Mouse (Mus musculus): Measurements from ENCODE around the gene Endog. TPM values are rescaled to one million over a fixed set of nuclear protein-coding genes. Genes with fewer than 3 reads are reported as not detected.
"Not testable (repeated sequence)": the region's sequence is repeated elsewhere in the genome, so short reads cannot be mapped to it uniquely, and the experiment has no call there.

Gene Endog
- 4.6 and 8.6 TPM in 2 replicates for polyA plus RNA-seq (2011; ENCODE audit: insufficient read depth, insufficient read length, low replicate concordance, missing spikeins)

DNA sequence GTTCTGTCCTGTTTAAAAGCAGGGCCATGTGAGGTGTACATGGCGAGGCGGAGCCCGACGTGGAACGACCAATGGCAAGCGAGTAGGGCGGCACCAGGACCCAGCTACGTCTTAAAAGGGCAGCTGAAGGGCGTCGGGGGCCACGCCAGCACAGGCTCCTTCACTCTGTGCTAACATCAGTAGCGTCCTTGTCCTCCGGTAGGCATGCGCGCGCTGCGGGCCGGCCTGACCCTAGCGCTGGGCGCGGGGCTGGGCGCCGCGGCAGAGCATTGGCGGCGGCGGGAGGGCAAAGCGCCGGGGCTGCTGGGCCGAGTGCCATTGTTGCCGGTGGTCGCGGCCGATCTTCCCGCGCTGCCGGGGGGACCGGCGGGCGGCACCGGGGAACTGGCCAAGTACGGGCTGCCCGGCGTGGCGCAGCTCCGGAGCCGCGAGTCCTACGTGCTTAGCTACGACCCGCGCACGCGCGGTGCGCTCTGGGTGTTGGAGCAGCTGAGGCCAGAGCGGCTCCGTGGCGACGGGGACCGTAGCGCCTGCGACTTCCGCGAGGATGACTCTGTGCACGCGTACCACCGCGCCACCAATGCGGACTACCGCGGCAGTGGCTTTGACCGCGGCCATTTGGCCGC lies at the start of gene Endog:
Gene Endog (plus strand): TSS at position 123 of the 626 bp plus-strand sequence.
- WGBS = under 1% methylated on average over 75 of the region's 75 CpGs
- Histone ChIP-seq H3K27ac (ENCODE audit: control insufficient read depth, insufficient read depth, low read depth, low read length, poor library complexity) (peak within 1 kb of the TSS; percentile 70), H3K4me1 (ENCODE audit: control insufficient read depth, insufficient read depth, low read length) (no peaks in the 10 kb centered on the region; the same call in 1 of the 2 replicates), H3K4me3 (replicated peaks; ENCODE audit: control insufficient read depth, low read depth, low read length) (peak within 1 kb of the TSS; percentile 82)
- TF ChIP-seq POLR2A (IDR thresholded peaks at IDR 0.05; ENCODE audit: borderline replicate concordance, control insufficient read depth, low read depth, low read length) (peak; percentile 66; the same call in 1 of the 2 replicates), CTCF (IDR thresholded peaks at IDR 0.05; ENCODE audit: control insufficient read depth, insufficient read depth, low read length) (no peak)

GRCm38 (mm10) chr2:30122766-30123165 lies 48.5 kb upstream of the Endog start:
- peaks cover 2% of the 10 kb centered on the region for H3K4me1 ChIP-seq (ENCODE audit: control insufficient read depth, insufficient read depth, low read length)
- TF ChIP-seq CTCF (IDR thresholded peaks at IDR 0.05; ENCODE audit: control insufficient read depth, insufficient read depth, low read length) (no peak), POLR2A (IDR thresholded peaks at IDR 0.05; ENCODE audit: borderline replicate concordance, control insufficient read depth, low read depth, low read length) (no peak)
- 87% methylated on average over 5 of the region's 5 CpGs for WGBS
- no peak overlapping the region for H3K4me3 ChIP-seq (replicated peaks; ENCODE audit: control insufficient read depth, low read depth, low read length)
- H3K27ac ChIP-seq (ENCODE audit: control insufficient read depth, insufficient read depth, low read depth, low read length, poor library complexity) = no peak overlapping the region

DNA sequence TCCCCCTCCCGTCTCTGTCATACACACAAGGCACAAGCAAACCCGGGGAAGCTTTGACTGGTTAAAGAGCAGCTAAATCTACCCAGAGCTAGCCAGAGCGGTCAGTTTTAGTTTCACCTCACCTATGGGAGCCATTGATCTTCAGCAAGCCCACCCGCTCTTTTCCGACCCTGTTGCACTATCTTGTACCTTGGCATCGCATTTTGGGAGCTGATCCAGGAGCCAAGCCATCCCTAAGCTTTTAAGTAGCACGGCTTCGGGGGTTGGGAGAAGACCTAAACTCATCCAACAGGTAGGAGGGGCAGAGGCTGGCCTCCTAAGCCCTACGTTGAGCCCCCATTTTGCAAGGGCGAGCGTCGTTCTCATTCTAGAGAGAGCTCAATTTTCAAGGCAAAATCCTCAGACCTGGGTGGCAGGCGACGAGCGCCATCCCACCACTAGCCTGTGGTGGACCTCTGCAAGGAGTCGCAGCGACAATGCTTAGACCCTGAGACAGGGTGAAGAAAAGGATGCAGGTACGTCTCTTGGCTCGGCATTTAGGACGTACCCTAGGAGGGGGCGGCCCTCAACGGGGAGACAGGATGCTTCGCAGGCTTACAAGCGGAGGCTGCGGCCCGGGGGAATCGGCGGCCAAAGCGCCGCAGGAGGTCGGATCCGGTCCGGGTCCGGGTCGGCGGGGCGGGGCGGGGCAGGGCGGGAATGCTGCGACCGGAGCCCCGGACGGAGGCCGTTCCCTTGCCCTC lies 47.4 kb upstream of the Endog start:
- Histone ChIP-seq H3K4me1 (ENCODE audit: control insufficient read depth, insufficient read depth, low read length) (peaks cover 2% of the 10 kb centered on the region), H3K4me3 (replicated peaks; ENCODE audit: control insufficient read depth, low read depth, low read length) (peak overlapping the region; percentile 68), H3K27ac (ENCODE audit: control insufficient read depth, insufficient read depth, low read depth, low read length, poor library complexity) (peak overlapping the region; percentile 76; the same call in 1 of the 2 replicates)
- TF ChIP-seq POLR2A (IDR thresholded peaks at IDR 0.05; ENCODE audit: borderline replicate concordance, control insufficient read depth, low read depth, low read length) (no peak), CTCF (IDR thresholded peaks at IDR 0.05; ENCODE audit: control insufficient read depth, insufficient read depth, low read length) (no peak)
- 1% methylated on average over 44 of the region's 44 CpGs for WGBS

DNA sequence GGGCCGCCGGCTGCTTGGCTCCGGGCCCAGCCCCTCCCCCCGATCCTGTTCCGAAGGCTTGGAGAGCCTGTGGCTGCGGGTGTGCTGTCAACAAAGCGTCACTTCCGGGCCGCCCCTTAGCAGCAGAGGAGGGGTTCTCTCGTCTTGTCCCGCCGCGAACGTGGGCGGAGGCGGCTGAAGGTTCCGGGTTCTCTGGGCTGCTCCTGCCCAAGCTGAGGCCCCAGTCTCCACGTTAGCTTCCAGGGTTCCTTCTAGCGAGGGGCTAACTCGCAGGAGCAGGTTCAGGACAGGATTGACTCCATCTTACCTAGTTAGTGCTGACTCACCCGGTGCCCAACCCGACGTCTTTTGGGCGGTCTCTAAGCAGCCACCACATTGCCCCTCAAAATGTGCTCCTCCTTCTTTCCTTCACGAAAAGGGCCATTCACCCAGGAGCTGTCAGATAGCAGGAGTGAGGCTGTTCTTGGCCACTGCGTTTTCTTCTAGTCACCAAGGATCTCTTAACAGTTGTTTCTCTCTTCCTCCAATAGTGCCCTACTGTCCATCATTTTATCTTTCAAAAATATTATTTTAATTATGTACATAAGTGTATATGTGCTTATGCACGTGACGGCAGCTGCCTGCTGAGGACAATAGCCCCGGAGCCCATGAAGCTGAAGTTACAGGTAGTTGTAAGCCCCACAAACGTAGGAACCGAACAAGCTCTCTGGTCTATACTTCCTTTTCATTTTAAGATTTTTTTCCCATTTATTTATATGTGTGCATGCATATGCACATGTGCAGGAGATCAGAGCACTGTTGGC lies 46.6 kb upstream of the Endog start, which contains the start of gene Zer1:
Gene Zer1 (minus strand): TSS at position 114 of the 803 bp plus-strand sequence.
- 11% methylated on average over 31 of the region's 31 CpGs for WGBS
- H3K4me3 ChIP-seq (replicated peaks; ENCODE audit: control insufficient read depth, low read depth, low read length) = peak within 1 kb of the TSS; percentile 68
- TF ChIP-seq POLR2A (IDR thresholded peaks at IDR 0.05; ENCODE audit: borderline replicate concordance, control insufficient read depth, low read depth, low read length) (peak; percentile 90; the same call in 1 of the 2 replicates), CTCF (IDR thresholded peaks at IDR 0.05; ENCODE audit: control insufficient read depth, insufficient read depth, low read length) (no peak)
- peak within 1 kb of the TSS; percentile 76 for H3K27ac ChIP-seq (ENCODE audit: control insufficient read depth, insufficient read depth, low read depth, low read length, poor library complexity)
- H3K4me1 ChIP-seq (ENCODE audit: control insufficient read depth, insufficient read depth, low read length) = peaks cover 2% of the 10 kb centered on the region

DNA sequence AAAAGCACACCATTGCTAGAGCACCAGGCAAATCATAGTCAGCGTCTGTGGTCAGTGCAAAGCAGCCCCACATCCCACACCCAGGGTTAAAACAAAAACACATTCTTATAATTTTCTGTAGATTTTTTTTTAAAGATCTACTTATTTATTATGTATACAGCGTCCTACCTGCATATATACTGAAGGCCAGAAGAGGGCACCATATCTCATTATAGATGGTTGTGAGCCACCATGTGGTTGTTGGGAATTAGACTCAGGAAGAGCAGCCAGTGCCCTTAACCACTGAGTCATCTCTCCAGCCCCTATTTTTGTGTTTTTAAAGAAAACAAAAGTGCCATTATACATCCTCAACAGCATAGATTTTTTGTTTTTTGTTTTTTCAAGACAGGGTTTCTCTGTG lies 42.5 kb upstream of the Endog start:
- WGBS = 35% methylated on average over 2 of the region's 2 CpGs
- no peaks in the 10 kb centered on the region; the same call in 1 of the 2 replicates for H3K4me1 ChIP-seq (ENCODE audit: control insufficient read depth, insufficient read depth, low read length)
- H3K27ac ChIP-seq (ENCODE audit: control insufficient read depth, insufficient read depth, low read depth, low read length, poor library complexity) = no peak overlapping the region
- TF ChIP-seq CTCF (IDR thresholded peaks at IDR 0.05; ENCODE audit: control insufficient read depth, insufficient read depth, low read length) (no peak), POLR2A (IDR thresholded peaks at IDR 0.05; ENCODE audit: borderline replicate concordance, control insufficient read depth, low read depth, low read length) (no peak)
- no peak overlapping the region for H3K4me3 ChIP-seq (replicated peaks; ENCODE audit: control insufficient read depth, low read depth, low read length)

DNA sequence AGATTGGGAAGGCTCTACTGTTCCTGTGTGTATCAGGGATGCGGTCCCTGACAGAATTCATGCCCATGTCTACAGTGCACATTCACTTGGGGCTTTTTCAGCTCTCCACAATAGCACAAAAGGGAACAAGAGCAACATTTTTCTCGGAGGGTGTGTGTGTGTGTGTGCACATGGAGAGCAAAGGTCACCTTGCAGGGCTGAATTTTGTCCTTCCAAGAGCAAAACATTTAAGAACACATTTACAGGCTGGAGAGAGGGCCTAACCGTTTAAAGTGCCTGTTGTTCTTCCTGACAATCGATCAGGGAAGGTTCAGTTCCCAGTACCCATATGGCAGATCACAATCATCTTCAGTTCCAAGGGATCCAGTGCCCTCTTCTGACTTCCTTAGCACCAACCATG lies 41.1 kb upstream of the Endog start:
- no peak overlapping the region for H3K27ac ChIP-seq (ENCODE audit: control insufficient read depth, insufficient read depth, low read depth, low read length, poor library complexity)
- H3K4me3 ChIP-seq (replicated peaks; ENCODE audit: control insufficient read depth, low read depth, low read length) = no peak overlapping the region
- 83% methylated on average over 4 of the region's 4 CpGs for WGBS
- no peaks in the 10 kb centered on the region; the same call in 1 of the 2 replicates for H3K4me1 ChIP-seq (ENCODE audit: control insufficient read depth, insufficient read depth, low read length)
- TF ChIP-seq CTCF (IDR thresholded peaks at IDR 0.05; ENCODE audit: control insufficient read depth, insufficient read depth, low read length) = no peak
- TF ChIP-seq POLR2A (IDR thresholded peaks at IDR 0.05; ENCODE audit: borderline replicate concordance, control insufficient read depth, low read depth, low read length) = no peak

DNA sequence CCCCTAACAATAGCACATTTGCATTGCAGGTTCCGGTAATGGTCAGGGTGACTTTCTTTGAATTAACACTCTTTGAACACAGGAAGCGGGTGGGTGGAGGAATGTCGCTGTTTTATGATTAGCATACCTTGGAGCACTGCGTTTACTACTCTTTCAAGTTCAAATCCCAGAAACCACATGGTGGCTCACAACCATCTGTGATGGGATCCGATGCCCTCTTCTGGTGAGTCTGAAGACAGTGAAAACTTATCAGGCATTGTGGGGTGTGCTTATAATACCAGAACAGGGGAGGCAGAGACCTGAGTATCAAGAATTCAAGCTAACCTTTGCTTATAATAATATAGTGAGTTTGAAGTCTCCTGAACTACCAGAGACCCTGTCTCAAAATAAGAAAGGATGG lies 40.1 kb upstream of the Endog start:
- not testable (repeated sequence) for H3K4me3 ChIP-seq (replicated peaks; ENCODE audit: control insufficient read depth, low read depth, low read length); H3K4me1 ChIP-seq (ENCODE audit: control insufficient read depth, insufficient read depth, low read length); H3K27ac ChIP-seq (ENCODE audit: control insufficient read depth, insufficient read depth, low read depth, low read length, poor library complexity)
- WGBS = 56% methylated on average over 5 of the region's 5 CpGs
